Mouse (Mus musculus) embryo, embryonic 10 days (tissue): ENCODE results near the gene Olfr1259.
"Not testable (repeated sequence)": the region's sequence is repeated elsewhere in the genome, so short reads cannot be mapped to it uniquely, and the experiment has no call there.

ENCODE experiments used
- DNase-seq: peaks from one replicate; pipeline ENCODE4 v3.0.0-alpha.2; 2015; ENCODE audit warnings: low spot score

The Olfr1259 gene

DNA sequence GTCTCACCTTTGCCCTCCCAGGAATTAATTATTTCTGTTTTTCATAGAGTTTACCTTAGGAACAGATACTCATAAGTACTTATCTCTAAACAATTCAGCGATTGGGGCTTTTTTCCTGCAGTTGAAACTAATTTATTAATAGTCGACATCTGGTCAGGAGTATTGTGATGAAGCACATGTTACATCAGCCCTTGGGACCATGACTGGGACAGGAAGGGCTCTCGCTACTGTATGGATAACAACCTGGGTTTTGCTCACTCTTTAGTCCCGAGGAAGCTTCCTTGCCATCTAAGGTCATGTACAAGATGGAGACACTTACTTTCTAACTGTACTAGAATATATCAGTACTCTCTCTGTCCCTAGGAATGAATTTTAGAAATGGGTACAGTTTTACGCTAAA lies at the start of gene Olfr1259:
TSS of gene Olfr1259 (minus strand) at position 101 of the 400 bp plus-strand sequence.
- DNase-seq, result no peak

DNA sequence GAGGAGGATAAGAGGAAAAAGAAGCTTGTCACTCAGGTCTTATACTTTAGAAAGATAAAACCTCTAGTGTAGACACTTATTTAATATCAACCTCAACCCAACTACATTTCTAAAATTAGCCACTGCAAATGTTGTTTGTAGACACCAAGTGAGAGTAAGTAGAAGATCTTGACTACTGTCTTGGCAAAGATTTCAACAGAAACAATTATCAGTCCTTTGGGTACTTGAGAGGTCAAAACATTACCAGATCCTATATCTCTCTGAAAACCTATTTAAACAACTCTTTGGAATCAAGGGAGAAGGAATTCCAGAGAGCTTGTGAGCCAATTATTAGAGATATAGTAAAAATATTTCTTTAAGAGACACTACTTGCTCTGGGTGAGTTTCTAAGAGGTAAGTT lies 42.5 kb upstream of the Olfr1259 start, which contains the start of gene Olfr1261:
TSS of gene Olfr1261 (plus strand) at position 301 of the 400 bp plus-strand sequence.
- no peak for DNase-seq

DNA sequence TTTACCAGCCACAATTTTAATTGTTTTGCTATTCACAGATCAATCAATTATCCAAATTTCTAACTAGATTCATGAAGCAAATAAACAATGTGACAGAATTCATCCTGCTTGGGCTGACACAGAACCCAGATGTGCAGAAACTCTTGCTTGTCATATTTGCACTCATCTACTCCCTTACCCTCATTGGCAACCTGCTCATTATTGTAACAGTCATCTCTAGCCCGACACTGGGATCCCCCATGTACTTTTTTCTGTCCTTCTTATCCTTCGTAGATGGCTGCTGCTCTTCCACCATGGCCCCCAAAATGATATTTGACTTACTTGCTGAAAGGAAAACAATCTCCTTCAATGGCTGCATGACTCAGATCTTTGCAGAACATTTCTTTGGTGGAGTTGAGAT lies 29.2 kb upstream of the Olfr1259 start:
- DNase-seq, result no peak

DNA sequence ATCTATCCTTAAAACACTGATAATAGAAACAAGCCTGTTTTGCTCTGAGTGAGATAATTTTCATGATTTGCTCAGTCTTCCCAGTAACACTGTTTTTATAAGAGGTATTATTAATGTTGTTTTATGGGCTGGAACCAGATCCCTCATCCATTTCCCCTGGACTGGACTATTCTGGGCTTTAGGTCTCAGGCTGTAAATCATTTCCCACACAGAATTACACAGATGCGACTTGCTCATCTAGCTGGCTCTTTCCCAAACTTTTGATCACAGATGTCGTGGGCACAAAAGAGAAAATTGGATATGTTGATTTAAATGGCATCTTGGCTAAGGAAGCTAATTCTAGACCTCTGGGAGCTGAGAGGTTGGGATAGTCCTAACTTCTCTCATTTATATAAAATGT lies 25.7 kb upstream of the Olfr1259 start, which contains the start of gene Olfr1260:
TSS of gene Olfr1260 (plus strand) at position 157 of the 400 bp plus-strand sequence.
- DNase-seq, result no peak

DNA sequence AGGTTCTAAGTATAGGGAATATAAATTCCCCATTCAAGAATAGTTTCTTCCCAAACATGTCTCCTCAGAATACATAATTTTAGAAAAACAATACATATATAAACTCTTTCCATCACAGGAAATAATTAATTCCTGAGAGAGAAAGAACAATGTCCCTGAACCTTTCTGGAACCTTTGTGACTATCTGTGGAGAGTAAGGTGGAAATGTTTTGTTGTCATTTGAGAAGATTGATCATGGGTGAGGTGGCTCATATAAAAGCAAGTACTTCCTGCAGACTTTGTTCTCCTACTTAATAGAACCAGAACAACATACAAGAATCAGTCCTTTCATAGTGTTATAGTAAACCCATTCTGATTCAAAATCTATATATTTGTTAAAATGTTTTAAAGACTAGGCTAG lies 21.5 kb downstream of the Olfr1259 start, which contains the start of gene Olfr1258:
TSS of gene Olfr1258 (plus strand) at position 301 of the 400 bp plus-strand sequence.
- no peak for DNase-seq

DNA sequence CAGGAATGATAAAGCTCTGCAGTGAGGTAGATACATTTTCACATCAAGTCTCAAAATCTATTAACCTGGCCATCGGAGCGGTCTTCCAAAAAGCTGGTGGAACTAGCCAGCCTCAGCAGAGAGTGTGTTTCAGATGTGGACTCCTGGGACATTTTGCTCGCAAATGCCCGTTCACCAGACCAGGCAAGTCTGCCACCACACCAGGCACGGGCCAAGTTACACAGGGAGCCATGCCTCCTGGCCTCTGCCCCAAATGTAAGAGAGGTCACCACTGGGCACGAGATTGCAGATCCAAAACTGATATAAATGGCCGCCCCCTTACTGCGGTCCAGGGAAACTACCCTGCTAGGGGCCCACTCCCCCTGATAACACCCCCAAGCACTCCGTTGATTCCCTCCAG lies 35.8 kb downstream of the Olfr1259 start:
- DNase-seq, result not testable (repeated sequence)
